Mouse (Mus musculus) olfactory bulb, adult 2 months (tissue): ENCODE measurements around the gene Taf1a.
"Not testable (repeated sequence)": the region's sequence is repeated elsewhere in the genome, so short reads cannot be mapped to it uniquely, and the experiment has no call there.

Source experiments
- CTCF ChIP-seq: fragments of 200-500 bp; IDR thresholded peaks from 2 replicates; pipeline ENCODE4 v1.5.1; 2012; ENCODE audit warnings: low read depth, mild to moderate bottlenecking, low read length, moderate library complexity; ENCODE audit not compliant: insufficient read depth
- POLR2A ChIP-seq: fragments of 200-500 bp; IDR thresholded peaks from 2 replicates; pipeline ENCODE4 v1.6.1; 2012; ENCODE audit warnings: mild to moderate bottlenecking, low read depth, low read length, moderate library complexity; ENCODE audit not compliant: insufficient read depth

DNA sequence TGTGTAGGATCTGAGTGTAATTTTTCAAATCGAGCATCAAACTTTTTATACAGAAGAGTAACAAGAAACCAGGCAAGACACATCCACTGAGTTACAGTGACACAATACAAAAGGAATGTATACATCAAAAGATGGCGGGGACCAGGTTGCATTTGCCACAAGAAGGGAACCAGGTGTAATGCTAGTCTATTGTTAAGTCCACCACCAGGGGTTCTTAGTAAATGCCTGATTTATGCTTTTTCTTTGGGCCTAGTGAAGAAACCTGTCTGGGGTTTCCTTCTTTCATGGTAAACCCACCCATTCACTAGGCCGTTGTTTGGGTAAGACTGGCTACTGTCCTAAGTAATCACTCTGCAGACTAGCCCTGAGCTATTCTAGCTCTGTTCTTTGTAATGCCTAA, 9.4 kb upstream of the Taf1a start:
- not testable (repeated sequence) for TF ChIP-seq CTCF, POLR2A
